Mouse (Mus musculus) stomach, embryonic 14.5 days (tissue): ENCODE data around the gene Chid1. TPM values are rescaled to one million over a fixed set of nuclear protein-coding genes. Genes with fewer than 3 reads are reported as not detected.

Experiments
- ATAC-seq: fragments of 200-750 bp; cut with Nextera tagmentation; 2 replicates; pipeline ENCODE4 v1.8.0; 2017; ENCODE audit warnings: low read depth, moderate TSS enrichment; ENCODE audit not compliant: insufficient number of reproducible peaks, insufficient read depth, low FRiP score
- H3K27ac ChIP-seq: fragments of 300-500 bp; sonication (generic); 2 replicates; pipeline ENCODE4 v1.5.1; 2014; ENCODE audit warnings: mild to moderate bottlenecking, low read length, moderate library complexity, mixed read lengths
- H3K27me3 ChIP-seq: fragments of 300-500 bp; sonication (generic); 2 replicates; pipeline ENCODE4 v1.6.1; 2014; ENCODE audit warnings: low read length, control low read depth, mixed read lengths; ENCODE audit not compliant: control insufficient read depth, insufficient read depth
- H3K36me3 ChIP-seq: fragments of 300-500 bp; sonication (generic); 2 replicates; pipeline ENCODE4 v1.6.1; 2014; ENCODE audit warnings: mild to moderate bottlenecking, control low read depth, low read length, moderate library complexity, mixed read lengths; ENCODE audit not compliant: control insufficient read depth, insufficient read depth
- H3K4me1 ChIP-seq: fragments of 300-500 bp; sonication (generic); 2 replicates; pipeline ENCODE4 v1.6.1; 2014; ENCODE audit warnings: low read length, control low read depth, mixed read lengths; ENCODE audit not compliant: control insufficient read depth, insufficient read depth
- H3K4me2 ChIP-seq: fragments of 300-500 bp; sonication (generic); replicated peaks from 2 replicates; pipeline ENCODE4 v1.6.1; 2014; ENCODE audit warnings: low read depth, low read length, control low read depth
- H3K4me3 ChIP-seq: fragments of 300-500 bp; sonication (generic); 2 replicates; pipeline ENCODE4 v1.5.1; 2014; ENCODE audit warnings: low read depth, low read length, control low read depth
- H3K9ac ChIP-seq: fragments of 300-500 bp; sonication (generic); replicated peaks from 2 replicates; pipeline ENCODE4 v1.6.1; 2014; ENCODE audit warnings: low read depth, mild to moderate bottlenecking, control low read depth, low read length, moderate library complexity, mixed read lengths
- H3K9me3 ChIP-seq: fragments of 300-500 bp; sonication (generic); 2 replicates; pipeline ENCODE4 v1.6.1; 2016; ENCODE audit warnings: low read depth, low read length, control low read depth; ENCODE audit not compliant: control insufficient read depth
- WGBS: fragments of 180-500 bp; shearing (Covaris S2); extraction: QIAGEN DNeasy Blood & Tissue Kit; methylation state at CpG from one replicate; pipeline ENCODE4 v1.1.7; 2014; 5-methylcytosine and 5-hydroxymethylcytosine counted together
- polyA plus RNA-seq: library from polyadenylated mRNA; unstranded; fragments of >200 nt; fragmentation: Nextera tagmentation; extraction: Ambion mirVana; gene quantifications from 2 replicates; pipeline ENCODE4 v1.2.1, GENCODE M21; 2014

The Chid1 gene
- polyA plus RNA-seq, 1 experiment from 2014 or later: 37.4 TPM

GRCm38 (mm10) chr7:141549432-141550061 is 9.9 kb upstream of the Chid1 start:
- no peaks in the 10 kb centered on the region for H3K36me3 ChIP-seq
- 86% methylated on average over 3 of the region's 3 CpGs for WGBS
- no peaks in the 10 kb centered on the region for H3K9me3 ChIP-seq
- H3K27ac ChIP-seq: no peak overlapping the region
- no peak for ATAC-seq
- no peaks in the 10 kb centered on the region for H3K4me1 ChIP-seq
- no peak overlapping the region for H3K4me2 ChIP-seq
- H3K4me3 ChIP-seq: no peak overlapping the region
- no peaks in the 10 kb centered on the region for H3K27me3 ChIP-seq
- no peak overlapping the region for H3K9ac ChIP-seq

- 62% methylated on average over 4 of the region's 4 CpGs for WGBS
- Histone ChIP-seq H3K9ac (no peak overlapping the region), H3K4me1 (no peaks in the 10 kb centered on the region), H3K4me2 (no peak overlapping the region), H3K27ac (no peak overlapping the region), H3K4me3 (no peak overlapping the region), H3K36me3 (no peaks in the 10 kb centered on the region), H3K9me3 (no peaks in the 10 kb centered on the region), H3K27me3 (no peaks in the 10 kb centered on the region)
- no peak for ATAC-seq
Measured at GRCm38 (mm10) chr7:141544654-141545053, 5.0 kb upstream of the Chid1 start.

- Histone ChIP-seq H3K27me3 (no peaks in the 10 kb centered on the region), H3K4me2 (no peak overlapping the region), H3K4me3 (no peak overlapping the region), H3K9ac (no peak overlapping the region), H3K36me3 (no peaks in the 10 kb centered on the region), H3K9me3 (no peaks in the 10 kb centered on the region), H3K4me1 (peaks cover 11% of the 10 kb centered on the region), H3K27ac (no peak overlapping the region)
- 81% methylated on average over 2 of the region's 2 CpGs for WGBS
- ATAC-seq: no peak
Measured at GRCm38 (mm10) chr7:141542588-141542987, 2.9 kb upstream of the Chid1 start.

GRCm38 (mm10) chr7:141541681-141542080 is 2.0 kb upstream of the Chid1 start:
- no peak for ATAC-seq
- Histone ChIP-seq H3K4me1 (peaks cover 11% of the 10 kb centered on the region), H3K4me2 (no peak overlapping the region), H3K9me3 (no peaks in the 10 kb centered on the region), H3K27ac (no peak overlapping the region), H3K27me3 (no peaks in the 10 kb centered on the region), H3K36me3 (no peaks in the 10 kb centered on the region), H3K9ac (no peak overlapping the region), H3K4me3 (no peak overlapping the region)
- WGBS: 73% methylated on average over 4 of the region's 4 CpGs

GRCm38 (mm10) chr7:141540312-141541081 is 840 bp upstream of the Chid1 start:
- peak overlapping the region; percentile 91 for H3K4me2 ChIP-seq
- ATAC-seq: no peak; the same call in none of the 2 replicates
- WGBS: 52% methylated on average over 13 of the region's 13 CpGs
- peak overlapping the region; percentile 72 for H3K4me3 ChIP-seq
- peaks cover 11% of the 10 kb centered on the region for H3K4me1 ChIP-seq
- H3K9me3 ChIP-seq: no peaks in the 10 kb centered on the region
- H3K27ac ChIP-seq: peak overlapping the region; percentile 82; the same call in 1 of the 2 replicates
- H3K27me3 ChIP-seq: no peaks in the 10 kb centered on the region
- H3K9ac ChIP-seq: peak overlapping the region; percentile 25
- H3K36me3 ChIP-seq: no peaks in the 10 kb centered on the region

GRCm38 (mm10) chr7:141538852-141539555 is 653 bp downstream of the Chid1 start:
- H3K4me1 ChIP-seq: peaks cover 11% of the 10 kb centered on the region
- H3K27me3 ChIP-seq: no peaks in the 10 kb centered on the region
- H3K27ac ChIP-seq: peak overlapping the region; percentile 82
- peak overlapping the region; percentile 91 for H3K4me2 ChIP-seq
- no peaks in the 10 kb centered on the region for H3K36me3 ChIP-seq
- peak overlapping the region; percentile 72 for H3K4me3 ChIP-seq
- no peaks in the 10 kb centered on the region for H3K9me3 ChIP-seq
- ATAC-seq: no peak
- WGBS: 6% methylated on average over 18 of the region's 18 CpGs
- peak overlapping the region; percentile 68 for H3K9ac ChIP-seq

GRCm38 (mm10) chr7:141535570-141535969 is 4.1 kb downstream of the Chid1 start:
- no peaks in the 10 kb centered on the region for H3K9me3 ChIP-seq
- 62% methylated on average over 1 of the region's 1 CpGs for WGBS
- no peak overlapping the region for H3K27ac ChIP-seq
- H3K27me3 ChIP-seq: no peaks in the 10 kb centered on the region
- H3K9ac ChIP-seq: no peak overlapping the region
- no peak overlapping the region for H3K4me3 ChIP-seq
- H3K4me2 ChIP-seq: no peak overlapping the region
- H3K4me1 ChIP-seq: peaks cover 11% of the 10 kb centered on the region
- no peak for ATAC-seq
- H3K36me3 ChIP-seq: peaks cover 5% of the 10 kb centered on the region; the same call in 1 of the 2 replicates

GRCm38 (mm10) chr7:141525580-141525925 is 14.1 kb downstream of the Chid1 start:
- 77% methylated on average over 4 of the region's 4 CpGs for WGBS
- Histone ChIP-seq H3K9ac (no peak overlapping the region), H3K4me3 (no peak overlapping the region), H3K27me3 (no peaks in the 10 kb centered on the region), H3K27ac (no peak overlapping the region), H3K9me3 (no peaks in the 10 kb centered on the region), H3K36me3 (peaks cover 16% of the 10 kb centered on the region; the same call in 1 of the 2 replicates), H3K4me1 (no peaks in the 10 kb centered on the region), H3K4me2 (no peak overlapping the region)
- no peak for ATAC-seq
